Mouse (Mus musculus) B cell, adult 2 months (primary cell): ENCODE results near the gene Rab17.

Source experiments
- DNase-seq, 2 experiments: peaks; one replicate each; pipeline ENCODE4 v3.0.0; 2022

The Rab17 gene

GRCm38 (mm10) chr1:90927929-90928574, 41.4 kb downstream of the Rab17 start:
- DNase-seq = no peak

GRCm38 (mm10) chr1:90927308-90927707, 42.2 kb downstream of the Rab17 start:
- DNase-seq = no peak

- no peak for DNase-seq
Measured at GRCm38 (mm10) chr1:90926030-90926429, 43.4 kb downstream of the Rab17 start.

GRCm38 (mm10) chr1:90921687-90922086, 47.8 kb downstream of the Rab17 start:
- DNase-seq = no peak

GRCm38 (mm10) chr1:90917509-90917908, 52.0 kb downstream of the Rab17 start:
- DNase-seq = no peak

- DNase-seq = no peak
Measured at GRCm38 (mm10) chr1:90914948-90915569, 54.4 kb downstream of the Rab17 start, which contains the start of gene Mlph. Gene Mlph (plus strand): TSS chr1:90915085.

GRCm38 (mm10) chr1:90913231-90913630, 56.2 kb downstream of the Rab17 start:
- DNase-seq = no peak

- DNase-seq = no peak
Measured at GRCm38 (mm10) chr1:90909631-90910152, 59.8 kb downstream of the Rab17 start.

- no peak for DNase-seq
Measured at GRCm38 (mm10) chr1:90909161-90909560, 60.3 kb downstream of the Rab17 start.
